Mouse (Mus musculus) kidney, adult 2 months (tissue): ENCODE data around the gene Tmem119.

Experiments used
- CTCF ChIP-seq: fragments of 200-500 bp; conservative IDR thresholded peaks from 2 replicates; pipeline ENCODE4 v1.5.1; 2011; ENCODE audit warnings: low read depth, mild to moderate bottlenecking, control low read depth, low read length, moderate library complexity, mixed read lengths; ENCODE audit not compliant: insufficient read depth, insufficient read length
- POLR2A ChIP-seq: fragments of 200-500 bp; IDR thresholded peaks from one replicate; pipeline ENCODE4 v1.6.1; 2011; ENCODE audit warnings: low read depth, low read length, control low read depth

DNA sequence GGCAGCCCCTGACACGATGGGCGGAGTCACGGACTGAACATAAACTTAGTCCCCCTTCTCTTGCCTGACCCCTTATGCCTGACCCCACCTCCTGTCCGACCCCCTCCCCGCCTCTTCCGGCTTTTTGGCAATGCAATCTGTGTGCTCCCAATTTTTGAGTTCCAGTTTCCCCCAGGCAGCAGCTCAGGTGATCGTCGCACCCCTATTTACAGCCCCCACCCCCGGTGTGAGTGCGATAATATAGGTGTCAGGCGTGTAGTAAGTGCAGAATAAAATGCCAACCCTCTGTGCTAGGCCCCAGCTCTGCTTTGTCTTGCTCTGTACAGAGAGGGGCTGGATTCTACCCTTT is 14.7 kb upstream of the Tmem119 start:
- TF ChIP-seq CTCF (no peak), POLR2A (no peak)
